Mouse (Mus musculus) testis, adult 2 months (tissue): ENCODE results near the gene Rasgef1b. TPM values are rescaled to one million over a fixed set of nuclear protein-coding genes. Genes with fewer than 3 reads are reported as not detected.

Experiments
- H3K27ac ChIP-seq: fragments of 200-500 bp; 2 replicates; pipeline ENCODE4 v1.5.1; 2012; ENCODE audit warnings: low read depth, low read length; ENCODE audit not compliant: control insufficient read depth, insufficient read depth
- H3K27me3 ChIP-seq: fragments of 200-500 bp; 2 replicates; pipeline ENCODE4 v1.6.1; 2012; ENCODE audit warnings: mild to moderate bottlenecking, low read length, moderate library complexity; ENCODE audit not compliant: control insufficient read depth, insufficient read depth
- H3K36me3 ChIP-seq: fragments of 200-500 bp; 2 replicates; pipeline ENCODE4 v1.6.1; 2012; ENCODE audit warnings: mild to moderate bottlenecking, low read length; ENCODE audit not compliant: control insufficient read depth, insufficient read depth
- H3K4me1 ChIP-seq: fragments of 200-500 bp; 2 replicates; pipeline ENCODE4 v1.6.1; 2012; ENCODE audit warnings: low read length; ENCODE audit not compliant: control insufficient read depth, insufficient read depth
- H3K4me3 ChIP-seq: fragments of 200-500 bp; 2 replicates; pipeline ENCODE4 v1.5.1; 2012; ENCODE audit warnings: low read depth, mild to moderate bottlenecking, low read length, moderate library complexity, mixed read lengths; ENCODE audit not compliant: control insufficient read depth
- CTCF ChIP-seq: fragments of 200-500 bp; IDR thresholded peaks from 2 replicates; pipeline ENCODE4 v1.5.1; 2012; ENCODE audit warnings: low read depth, mild to moderate bottlenecking, inconsistent platforms, low read length, moderate library complexity; ENCODE audit not compliant: control insufficient read depth, insufficient read depth, insufficient replicate concordance
- POLR2A ChIP-seq: fragments of 200-500 bp; IDR thresholded peaks from 2 replicates; pipeline ENCODE4 v1.6.1; 2012; ENCODE audit warnings: low read depth, mild to moderate bottlenecking, inconsistent platforms, low read length, moderate library complexity; ENCODE audit not compliant: control insufficient read depth
- polyA plus RNA-seq: library from polyadenylated mRNA; depleted of rRNA; stranded (reverse); fragments of >200 nt; gene quantifications from 2 replicates; pipeline ENCODE4 v1.2.3, GENCODE M21; 2012

Rasgef1b gene
- polyA plus RNA-seq, 1 experiment, result 3.2 TPM

- H3K4me1 ChIP-seq, result no peaks in the 10 kb centered on the region
- no peak overlapping the region for H3K4me3 ChIP-seq
- H3K27ac ChIP-seq, result no peak overlapping the region
- no peaks in the 10 kb centered on the region for H3K27me3 ChIP-seq
- no peak for TF ChIP-seq POLR2A
- no peak for TF ChIP-seq CTCF
- H3K36me3 ChIP-seq, result no peaks in the 10 kb centered on the region
Measured at GRCm38 (mm10) chr5:99286575-99286974, 442.3 kb downstream of the Rasgef1b start.

DNA sequence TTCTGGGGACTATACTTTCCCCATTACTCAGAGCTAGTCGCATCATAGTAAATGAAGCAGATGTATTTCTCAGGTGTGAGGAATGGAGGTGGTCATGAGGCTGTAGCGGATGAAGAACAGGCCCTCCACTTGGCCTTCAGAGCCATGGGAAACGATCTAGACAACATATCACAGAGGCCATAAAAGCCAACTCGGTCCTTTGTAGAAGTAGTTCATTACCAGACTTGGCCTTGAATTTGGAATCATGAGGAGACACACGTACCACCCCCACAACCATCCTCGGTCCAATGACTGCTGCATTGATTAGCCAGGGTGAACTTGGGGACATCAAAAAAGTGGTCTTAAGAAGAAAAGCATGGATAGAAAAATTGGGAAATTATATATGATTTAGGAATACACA is 442.8 kb downstream of the Rasgef1b start:
- no peak overlapping the region for H3K27ac ChIP-seq
- H3K27me3 ChIP-seq, result no peaks in the 10 kb centered on the region
- no peak overlapping the region for H3K4me3 ChIP-seq
- H3K4me1 ChIP-seq, result no peaks in the 10 kb centered on the region
- TF ChIP-seq POLR2A (no peak), CTCF (no peak)
- no peaks in the 10 kb centered on the region for H3K36me3 ChIP-seq

DNA sequence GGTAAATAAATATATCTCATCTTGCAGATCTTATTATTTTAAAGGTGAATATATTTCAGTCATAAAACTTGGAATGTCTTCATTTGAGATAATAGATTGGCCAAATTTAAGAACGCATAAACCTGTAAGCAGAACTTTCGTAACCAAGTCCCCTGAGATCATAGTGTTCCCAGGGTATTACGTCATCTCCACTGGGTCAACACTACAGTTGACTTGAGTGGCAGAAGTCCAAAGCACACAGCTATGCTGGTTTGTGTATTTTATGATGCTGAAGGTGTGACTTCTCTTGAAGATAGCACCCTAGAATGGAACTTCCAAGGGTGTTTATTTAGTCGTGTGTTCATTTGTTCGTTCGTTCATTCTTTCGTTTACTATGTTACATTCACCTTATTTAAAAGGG is 444.5 kb downstream of the Rasgef1b start:
- no peaks in the 10 kb centered on the region for H3K36me3 ChIP-seq
- H3K27ac ChIP-seq, result no peak overlapping the region
- H3K4me1 ChIP-seq, result peaks cover 6% of the 10 kb centered on the region; the same call in 1 of the 2 replicates
- no peaks in the 10 kb centered on the region for H3K27me3 ChIP-seq
- TF ChIP-seq POLR2A (no peak), CTCF (no peak)
- no peak overlapping the region for H3K4me3 ChIP-seq

DNA sequence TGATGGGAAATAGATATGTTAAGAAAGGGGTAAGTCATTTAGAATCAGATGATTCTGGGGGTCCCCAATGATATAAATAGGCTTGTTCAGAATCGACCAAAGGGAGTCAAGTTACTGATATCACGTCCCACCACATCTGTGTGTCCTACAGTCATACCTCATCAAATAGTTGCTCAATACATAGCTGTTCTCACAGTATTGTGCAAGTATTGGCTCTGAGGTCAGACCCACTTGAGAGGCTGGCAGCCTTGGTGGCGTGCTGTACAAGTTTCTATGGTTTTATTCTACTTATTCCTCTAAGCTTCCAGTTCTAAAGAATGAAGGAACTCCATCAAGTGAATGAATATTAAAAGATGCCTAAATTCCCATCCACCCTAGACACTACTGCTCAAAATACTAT is 445.2 kb downstream of the Rasgef1b start:
- Histone ChIP-seq H3K36me3 (no peaks in the 10 kb centered on the region), H3K27me3 (no peaks in the 10 kb centered on the region), H3K27ac (no peak overlapping the region), H3K4me3 (no peak overlapping the region), H3K4me1 (peaks cover 6% of the 10 kb centered on the region; the same call in 1 of the 2 replicates)
- TF ChIP-seq CTCF, result no peak
- no peak for TF ChIP-seq POLR2A

DNA sequence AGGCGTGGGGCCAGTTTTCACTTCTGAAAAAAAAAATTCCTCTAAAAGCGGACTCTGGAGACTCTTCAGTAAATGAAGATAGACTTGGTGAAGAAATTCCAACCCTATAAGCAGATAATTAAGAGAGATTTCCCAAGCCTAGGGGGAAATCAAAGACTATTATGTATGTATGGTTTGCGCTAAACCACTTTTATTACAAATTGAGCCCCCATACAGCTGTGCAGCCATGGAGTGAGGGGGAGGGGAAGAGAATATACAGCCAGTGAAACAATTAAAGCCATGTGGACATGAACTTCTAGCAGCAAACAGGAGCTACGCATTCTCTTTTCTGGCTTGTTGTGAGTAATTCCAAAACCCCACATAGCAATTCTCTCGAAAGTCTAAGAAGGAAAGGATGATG is 448.3 kb downstream of the Rasgef1b start:
- Histone ChIP-seq H3K4me1 (peaks cover 6% of the 10 kb centered on the region; the same call in 1 of the 2 replicates), H3K36me3 (no peaks in the 10 kb centered on the region), H3K27me3 (no peaks in the 10 kb centered on the region), H3K4me3 (peak overlapping the region; percentile 69), H3K27ac (no peak overlapping the region)
- TF ChIP-seq POLR2A (no peak), CTCF (no peak)

GRCm38 (mm10) chr5:99279016-99279757 is 449.7 kb downstream of the Rasgef1b start:
- Histone ChIP-seq H3K4me1 (peaks cover 8% of the 10 kb centered on the region), H3K4me3 (no peak overlapping the region), H3K27me3 (no peaks in the 10 kb centered on the region), H3K27ac (no peak overlapping the region), H3K36me3 (no peaks in the 10 kb centered on the region)
- TF ChIP-seq CTCF (no peak), POLR2A (no peak)

DNA sequence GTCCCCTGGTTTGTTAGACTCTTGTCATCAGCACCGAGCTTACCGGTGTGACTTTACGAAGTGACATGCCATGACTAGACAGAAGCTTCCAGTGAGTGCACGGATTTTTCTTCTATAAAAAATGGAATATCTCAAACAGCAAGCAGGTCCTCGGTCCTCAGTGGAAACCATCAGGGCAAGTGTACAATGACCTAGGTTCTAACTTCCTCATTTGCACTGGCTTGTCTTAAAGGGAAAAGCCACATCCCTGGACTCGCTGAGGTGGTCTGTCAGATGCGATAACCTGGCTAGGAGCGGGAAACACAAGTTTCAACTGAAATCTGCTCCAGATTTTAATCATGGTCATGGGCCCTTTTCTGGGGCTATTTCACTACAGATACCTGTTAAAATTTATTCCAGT is 450.5 kb downstream of the Rasgef1b start:
- H3K27me3 ChIP-seq, result no peaks in the 10 kb centered on the region
- no peak overlapping the region for H3K27ac ChIP-seq
- no peak overlapping the region for H3K4me3 ChIP-seq
- H3K36me3 ChIP-seq, result no peaks in the 10 kb centered on the region
- peaks cover 8% of the 10 kb centered on the region for H3K4me1 ChIP-seq
- no peak for TF ChIP-seq POLR2A
- TF ChIP-seq CTCF, result no peak
